Mouse (Mus musculus) mature B cell (primary cell): Measurements from ENCODE around the gene Ube2i.

ENCODE experiments used
- in situ Hi-C: fragments of 300-500 bp; cut with MboI; formaldehyde crosslinking; loops from 2 replicates; pipeline ENCODE4 v1.14.3; 2019

Gene Ube2i

GRCm38 (mm10) chr17:25274571-25275346 lies at the start of gene Ube2i:
Ube2i (minus strand) TSS chr17:25274622.
- in situ Hi-C loops = loop anchor here (5.0 kb wide), 1 partner anchor 152 kb away; the partner anchor contains the start of gene Ptx4

- in situ Hi-C loops = no loop called here
These were observed 48.5 kb upstream of the Ube2i start for GRCm38 (mm10) chr17:25322930-25323329.

DNA sequence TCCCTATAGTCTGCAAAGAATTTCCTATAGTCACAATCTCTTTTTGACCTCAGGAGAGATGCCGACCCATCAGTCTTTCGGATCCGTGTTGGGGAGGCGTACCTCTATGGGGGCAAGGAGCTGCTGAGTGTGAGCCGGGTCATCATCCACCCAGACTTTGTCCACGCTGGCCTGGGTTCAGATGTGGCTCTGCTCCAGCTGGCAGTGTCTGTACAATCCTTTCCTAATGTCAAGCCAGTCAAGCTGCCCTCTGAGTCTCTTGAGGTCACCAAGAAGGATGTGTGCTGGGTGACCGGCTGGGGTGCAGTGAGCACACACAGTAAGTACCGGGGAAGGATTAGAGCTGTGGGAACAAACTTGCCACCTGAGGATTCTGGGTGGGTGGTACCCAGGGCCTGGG lies 46.4 kb upstream of the Ube2i start:
- in situ Hi-C loops = no loop called here

DNA sequence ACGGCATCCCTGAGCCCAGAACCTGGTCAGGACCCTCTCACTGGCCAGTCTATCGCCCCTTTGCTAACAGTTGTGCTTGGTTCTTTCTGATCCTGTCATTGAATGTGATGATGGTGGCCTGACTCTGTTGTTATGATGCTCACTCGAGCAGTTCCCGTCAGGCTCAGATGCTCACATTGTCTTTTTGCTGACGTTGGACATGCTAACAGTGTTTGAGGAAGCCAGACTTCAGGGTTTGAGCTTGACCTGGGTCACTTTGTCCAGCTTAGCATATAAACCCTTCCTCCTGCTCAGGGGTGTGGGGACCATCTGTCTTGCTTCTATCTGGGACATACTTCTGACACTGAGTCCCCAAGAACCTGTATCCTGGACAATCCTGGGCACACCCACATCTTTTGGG lies 43.9 kb upstream of the Ube2i start, which contains the start of gene Prss29:
Prss29 (plus strand) TSS at position 301 of the 400 bp plus-strand sequence.
- in situ Hi-C loops = no loop called here

DNA sequence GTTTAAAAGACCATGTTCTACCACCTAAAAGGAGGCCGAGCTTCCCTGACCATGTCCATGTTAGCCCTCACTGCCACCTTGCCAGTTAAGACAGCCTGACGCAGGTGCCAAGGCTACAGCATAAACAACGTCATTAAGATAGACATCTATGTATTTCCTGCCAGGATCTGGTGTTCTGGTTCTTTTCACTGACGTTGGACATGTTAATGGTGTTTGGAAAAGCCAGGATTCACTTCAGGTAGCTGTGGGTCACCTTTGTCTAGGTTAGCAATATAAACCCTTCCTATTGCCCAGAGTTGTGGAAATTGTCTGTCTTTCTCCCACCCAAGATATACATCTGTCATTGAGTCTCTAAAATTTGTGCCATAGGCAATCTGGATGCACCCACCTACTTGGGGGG lies 33.9 kb upstream of the Ube2i start, which contains the start of gene Prss28:
Prss28 (plus strand) TSS at position 301 of the 400 bp plus-strand sequence.
- in situ Hi-C loops = no loop called here

- in situ Hi-C loops = no loop called here
These were observed 23.7 kb upstream of the Ube2i start, which contains the start of gene Prss34 for GRCm38 (mm10) chr17:25298094-25298493. Prss34 (plus strand) TSS chr17:25298394.

- in situ Hi-C loops = no loop called here
These were observed 19.7 kb upstream of the Ube2i start for GRCm38 (mm10) chr17:25294111-25294510.

DNA sequence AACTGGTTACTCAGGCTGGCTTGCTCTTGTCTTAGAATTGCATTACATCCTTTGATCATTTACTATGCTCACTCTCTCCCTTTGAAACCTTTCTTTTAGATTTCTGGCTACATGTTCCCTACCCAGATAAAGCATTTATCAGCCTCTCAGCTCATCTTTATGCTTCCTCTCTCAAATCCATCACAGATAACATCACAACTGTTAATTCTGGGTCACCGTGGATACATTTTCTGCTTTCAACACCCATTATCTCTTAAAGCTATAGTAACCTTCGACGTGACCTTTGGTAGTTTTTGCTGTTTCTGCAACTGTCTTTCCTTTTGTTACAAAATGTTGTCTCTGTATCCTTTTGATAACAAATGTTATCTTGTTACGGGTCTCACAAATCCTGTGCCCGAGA lies 19.1 kb upstream of the Ube2i start:
- in situ Hi-C loops = no loop called here

- in situ Hi-C loops = no loop called here
These were observed 16.0 kb upstream of the Ube2i start for GRCm38 (mm10) chr17:25290411-25290810.

DNA sequence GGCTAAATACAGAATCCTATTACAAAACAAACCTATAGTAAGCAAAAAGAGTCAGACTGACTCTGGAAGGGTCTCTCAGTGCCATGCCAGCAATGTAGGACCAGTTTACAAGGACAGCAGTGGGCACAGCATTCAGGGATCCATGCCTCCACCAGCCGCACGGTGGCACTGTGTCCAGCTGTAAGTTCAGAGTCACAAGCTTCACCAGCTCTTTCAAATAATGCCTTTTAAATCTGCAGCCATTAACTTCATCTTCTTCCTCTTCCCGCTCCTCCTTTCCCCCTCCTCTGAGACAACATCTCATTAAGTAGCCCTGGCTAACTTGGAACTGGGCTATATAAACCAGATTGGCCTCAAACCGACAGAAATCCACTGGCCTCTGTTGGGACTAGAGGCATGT lies 14.4 kb upstream of the Ube2i start:
- in situ Hi-C loops = no loop called here

DNA sequence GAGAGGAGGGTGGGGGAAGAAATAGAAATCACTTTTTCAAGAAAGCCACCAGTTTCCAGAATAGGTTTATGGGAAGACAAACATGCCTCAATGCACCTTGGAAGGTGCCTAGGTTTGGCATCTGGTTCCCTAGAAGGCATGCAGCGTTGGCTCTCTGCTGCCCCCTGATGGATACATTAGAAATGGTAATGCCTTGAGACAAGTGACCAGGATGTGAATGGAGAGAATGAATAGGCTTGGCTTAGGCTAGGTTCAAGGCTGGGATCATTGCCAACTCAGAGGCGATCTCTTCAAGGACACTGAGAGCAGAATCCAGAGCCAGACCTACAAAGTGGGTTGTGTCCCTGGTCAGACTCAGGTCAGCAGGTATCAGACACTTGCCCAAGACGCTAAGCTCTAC lies 10.6 kb upstream of the Ube2i start:
- in situ Hi-C loops = no loop called here

GRCm38 (mm10) chr17:25282133-25282532 lies 7.7 kb upstream of the Ube2i start:
- in situ Hi-C loops = no loop called here

GRCm38 (mm10) chr17:25275833-25276232 lies 1.4 kb upstream of the Ube2i start:
- in situ Hi-C loops = no loop called here

GRCm38 (mm10) chr17:25273706-25274501 lies 518 bp downstream of the Ube2i start:
- in situ Hi-C loops = loop anchor here (5.0 kb wide), 1 partner anchor 152 kb away; the partner anchor contains the start of gene Ptx4

- in situ Hi-C loops = loop anchor here (5.0 kb wide), 1 partner anchor 151 kb away; the partner anchor contains the start of gene Ptx4
These were observed 1.3 kb downstream of the Ube2i start for GRCm38 (mm10) chr17:25272951-25273705.

- in situ Hi-C loops = loop anchor here (5.0 kb wide), 1 partner anchor 150 kb away; the partner anchor contains the start of gene Ptx4
These were observed 2.1 kb downstream of the Ube2i start for GRCm38 (mm10) chr17:25272326-25272725.

DNA sequence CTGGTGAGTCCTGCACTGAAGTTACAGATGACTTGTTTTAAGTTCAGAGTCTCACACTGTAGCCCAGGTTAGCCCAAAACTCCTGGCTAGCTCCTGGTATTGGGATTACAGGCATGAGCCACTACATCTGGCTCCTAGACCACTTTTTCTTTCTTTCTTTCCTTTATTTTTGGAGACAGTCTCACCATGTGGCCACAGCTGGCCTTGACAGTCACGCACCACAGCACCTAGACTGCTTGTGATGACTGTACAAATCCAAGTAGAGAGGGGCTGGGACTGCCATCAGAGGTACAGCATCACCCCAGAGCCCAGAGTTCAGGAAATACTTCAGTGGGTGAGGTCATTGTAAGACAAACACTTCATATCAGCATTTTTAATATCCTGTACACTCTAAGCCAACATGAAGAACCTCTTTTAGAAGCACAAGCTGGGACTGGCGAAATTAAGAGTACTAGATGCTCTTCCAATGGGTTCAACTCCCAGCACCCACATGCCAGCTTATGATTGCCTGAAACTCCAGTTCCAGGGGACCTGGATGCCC lies 3.6 kb downstream of the Ube2i start:
- in situ Hi-C loops = loop anchor here (5.0 kb wide), 1 partner anchor 149 kb away; the partner anchor contains the start of gene Ptx4

DNA sequence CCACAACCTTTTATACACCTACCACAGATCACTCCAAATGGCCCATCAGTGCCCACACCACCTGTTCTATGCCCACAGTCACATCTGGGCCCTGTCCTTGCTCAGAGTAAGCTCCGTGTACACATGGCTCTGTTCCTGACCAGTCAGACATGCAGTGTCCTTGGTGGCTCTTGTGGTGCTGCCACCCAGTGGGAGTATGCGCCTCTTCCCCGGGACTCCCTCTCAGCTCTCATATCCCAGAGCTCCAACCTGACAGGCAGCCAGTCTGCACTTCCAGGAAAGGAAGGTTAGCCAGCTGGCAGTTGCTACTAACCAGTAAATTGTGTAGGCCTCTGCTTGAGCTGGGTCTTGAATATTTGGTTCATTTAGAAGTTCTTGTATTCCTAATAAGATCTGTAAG lies 10.0 kb downstream of the Ube2i start:
- in situ Hi-C loops = no loop called here

DNA sequence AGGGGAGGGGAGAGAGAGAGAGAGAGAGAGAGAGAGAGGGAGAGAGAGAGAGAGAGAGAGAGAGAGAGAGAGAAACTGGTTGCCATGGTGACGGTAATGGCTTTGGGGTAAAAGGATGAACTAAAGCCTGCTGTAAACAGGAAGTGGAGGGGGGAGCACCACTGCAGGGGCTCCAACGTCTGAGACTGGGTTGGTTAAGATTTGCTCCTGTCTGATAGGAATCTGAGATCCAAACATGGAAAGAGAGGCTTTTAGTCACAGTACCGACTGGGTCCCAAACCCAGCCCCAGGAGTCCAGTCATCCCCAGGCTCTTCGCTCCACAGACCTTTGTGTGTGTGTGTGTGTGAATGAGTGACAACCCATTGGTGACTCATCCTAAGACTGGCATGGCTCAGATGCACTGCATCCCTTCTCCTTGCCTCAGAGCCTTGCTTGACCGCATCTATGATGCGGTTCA lies 16.6 kb downstream of the Ube2i start:
- in situ Hi-C loops = no loop called here

DNA sequence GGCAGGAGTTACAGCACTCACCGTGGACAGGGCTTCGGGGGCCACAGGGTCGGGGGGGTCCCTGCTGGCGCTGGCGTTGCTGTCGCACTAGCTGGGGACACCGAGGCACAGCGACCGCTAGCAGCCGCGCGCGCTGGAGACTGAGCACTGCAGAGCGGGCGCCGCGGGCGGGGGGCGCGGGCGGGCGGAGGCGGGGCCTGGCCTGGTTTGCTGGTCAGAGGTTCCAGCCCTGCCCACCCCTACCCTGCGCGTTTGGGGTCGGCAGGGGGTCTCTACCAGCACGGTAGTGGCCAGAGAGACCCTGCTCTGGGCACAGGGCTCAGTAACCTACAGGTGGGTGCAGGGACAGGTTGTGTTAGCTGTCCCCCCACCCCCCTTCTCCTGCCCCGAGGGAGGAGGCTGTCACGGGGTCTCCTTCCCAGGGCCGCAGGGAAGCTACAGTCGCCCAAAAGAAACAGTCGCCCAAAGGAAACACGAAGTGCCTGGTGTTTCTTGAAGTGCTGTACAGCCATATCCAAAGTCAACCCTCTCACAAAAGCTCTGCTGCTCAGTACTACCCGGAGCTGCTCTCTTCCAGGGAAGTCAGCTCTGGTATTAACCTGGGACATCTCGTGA lies 18.2 kb downstream of the Ube2i start, which contains the start of gene Baiap3:
Baiap3 (minus strand) TSS at position 225 of the 615 bp plus-strand sequence.
- in situ Hi-C loops = no loop called here

DNA sequence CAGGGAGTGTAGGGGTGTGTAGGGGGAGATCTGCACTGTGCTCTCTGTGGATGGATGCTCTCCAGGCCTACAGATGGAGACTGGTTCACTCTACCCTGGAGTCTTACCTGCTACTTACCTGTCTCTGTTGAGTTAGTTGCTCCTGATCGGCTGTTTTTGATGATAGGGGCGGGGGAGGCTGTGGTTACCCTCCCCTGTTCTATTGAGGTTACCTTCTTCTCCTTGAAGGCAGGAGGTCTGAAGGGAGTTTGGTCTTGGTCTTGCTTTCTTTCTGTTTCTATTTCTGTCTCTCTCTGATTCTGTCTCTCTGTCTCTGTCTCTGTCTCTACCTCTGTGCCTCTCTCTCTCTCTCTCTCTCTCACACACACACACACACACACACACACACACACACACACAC lies 19.3 kb downstream of the Ube2i start:
- in situ Hi-C loops = no loop called here
